Mouse (Mus musculus) kidney, adult 2 months (tissue): ENCODE measurements around the gene Ros1. TPM values are rescaled to one million over a fixed set of nuclear protein-coding genes. Genes with fewer than 3 reads are reported as not detected.

Source experiments
- DNase-seq: peaks from one replicate; pipeline ENCODE4 v3.0.0; 2021
- H3K27ac ChIP-seq: fragments of 200-500 bp; 2 replicates; pipeline ENCODE4 v1.5.1; 2012; ENCODE audit warnings: low read depth, low read length, control low read depth, inconsistent platforms; ENCODE audit not compliant: insufficient read depth
- H3K27me3 ChIP-seq: fragments of 200-500 bp; replicated peaks from 2 replicates; pipeline ENCODE4 v1.6.1; 2012; ENCODE audit warnings: mild to moderate bottlenecking, moderate library complexity, low read length, inconsistent platforms; ENCODE audit not compliant: control insufficient read depth, insufficient read depth
- H3K36me3 ChIP-seq: fragments of 200-500 bp; 2 replicates; pipeline ENCODE4 v1.6.1; 2012; ENCODE audit warnings: mild to moderate bottlenecking, moderate library complexity, low read length, inconsistent platforms; ENCODE audit not compliant: control insufficient read depth, insufficient read depth
- H3K4me1 ChIP-seq: fragments of 200-500 bp; 2 replicates; pipeline ENCODE4 v1.6.1; 2011; ENCODE audit warnings: low read length; ENCODE audit not compliant: control insufficient read depth, insufficient read depth
- H3K4me3 ChIP-seq: fragments of 200-500 bp; 2 replicates; pipeline ENCODE4 v1.5.1; 2011; ENCODE audit warnings: mild to moderate bottlenecking, low read depth, low read length, control low read depth; ENCODE audit not compliant: insufficient read depth
- CTCF ChIP-seq: fragments of 200-500 bp; conservative IDR thresholded peaks from 2 replicates; pipeline ENCODE4 v1.5.1; 2011; ENCODE audit warnings: low read depth, mild to moderate bottlenecking, control low read depth, low read length, moderate library complexity, mixed read lengths; ENCODE audit not compliant: insufficient read depth, insufficient read length
- POLR2A ChIP-seq: fragments of 200-500 bp; IDR thresholded peaks from one replicate; pipeline ENCODE4 v1.6.1; 2011; ENCODE audit warnings: low read depth, low read length, control low read depth
- WGBS: fragments of 180-500 bp; shearing (Covaris S2); methylation state at CpG from one replicate; pipeline ENCODE4 v1.1.7; 2018; 5-methylcytosine and 5-hydroxymethylcytosine counted together
- polyA plus RNA-seq: library from polyadenylated mRNA; depleted of rRNA; stranded (reverse); fragments of >200 nt; gene quantifications from 2 replicates; pipeline ENCODE4 v1.2.3, GENCODE M21; 2012

The Ros1 gene
- polyA plus RNA-seq, 1 experiment: 0.16 TPM

- H3K4me1 ChIP-seq: no peaks in the 10 kb centered on the region
- 3% methylated on average over 11 of the region's 11 CpGs for WGBS
- H3K27me3 ChIP-seq: peaks cover 2% of the 10 kb centered on the region
These were observed 166.3 kb downstream of the Ros1 start for GRCm38 (mm10) chr10:52028561-52029370.

GRCm38 (mm10) chr10:52027161-52028035 lies 167.6 kb downstream of the Ros1 start:
- Histone ChIP-seq H3K27me3 (peaks cover 7% of the 10 kb centered on the region), H3K36me3 (no peaks in the 10 kb centered on the region), H3K4me3 (no peak overlapping the region), H3K4me1 (no peaks in the 10 kb centered on the region), H3K27ac (no peak overlapping the region)
- no peak for DNase-seq
- WGBS: 2% methylated on average over 67 of the region's 68 CpGs
- TF ChIP-seq CTCF (no peak), POLR2A (no peak)

More at GRCm38 (mm10) chr10:52028561-52029370, 166.3 kb downstream of the Ros1 start:
- Histone ChIP-seq H3K36me3 (no peaks in the 10 kb centered on the region), H3K4me3 (no peak overlapping the region), H3K27ac (no peak overlapping the region)
- no peak for TF ChIP-seq POLR2A
- no peak for TF ChIP-seq CTCF
- no peak for DNase-seq

GRCm38 (mm10) chr10:52025821-52026220 lies 169.2 kb downstream of the Ros1 start:
- no peaks in the 10 kb centered on the region for H3K4me1 ChIP-seq
- DNase-seq: no peak
- H3K27ac ChIP-seq: no peak overlapping the region
- 13% methylated on average over 7 of the region's 7 CpGs for WGBS
- H3K36me3 ChIP-seq: no peaks in the 10 kb centered on the region
- TF ChIP-seq CTCF (no peak), POLR2A (no peak)
- peaks cover 7% of the 10 kb centered on the region for H3K27me3 ChIP-seq
- no peak overlapping the region for H3K4me3 ChIP-seq

DNA sequence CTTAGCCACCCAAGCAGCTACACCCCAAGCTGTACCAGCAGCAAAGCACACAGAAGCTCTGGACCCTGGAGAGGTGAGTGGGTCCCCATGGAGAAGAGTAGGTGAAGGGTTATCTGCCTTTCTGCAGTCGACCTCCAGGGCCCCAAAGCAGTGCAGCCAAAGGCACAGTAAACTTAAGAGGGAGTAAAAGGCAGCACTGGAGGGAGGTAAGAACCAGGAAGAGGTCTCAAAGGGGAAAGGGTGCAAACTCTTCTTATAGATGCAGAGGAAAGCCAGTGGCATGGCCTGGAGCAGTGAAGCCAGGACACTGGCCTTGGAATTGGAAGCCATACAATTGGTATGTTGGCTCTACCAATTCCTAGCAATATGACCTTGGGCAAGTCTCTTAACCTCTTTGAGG lies 169.8 kb downstream of the Ros1 start:
- H3K27ac ChIP-seq: no peak overlapping the region
- WGBS: 0% methylated on average over 1 of the region's 1 CpGs
- H3K36me3 ChIP-seq: no peaks in the 10 kb centered on the region
- TF ChIP-seq CTCF (no peak), POLR2A (no peak)
- no peaks in the 10 kb centered on the region for H3K4me1 ChIP-seq
- no peak overlapping the region for H3K4me3 ChIP-seq
- no peak for DNase-seq
- peaks cover 7% of the 10 kb centered on the region for H3K27me3 ChIP-seq

DNA sequence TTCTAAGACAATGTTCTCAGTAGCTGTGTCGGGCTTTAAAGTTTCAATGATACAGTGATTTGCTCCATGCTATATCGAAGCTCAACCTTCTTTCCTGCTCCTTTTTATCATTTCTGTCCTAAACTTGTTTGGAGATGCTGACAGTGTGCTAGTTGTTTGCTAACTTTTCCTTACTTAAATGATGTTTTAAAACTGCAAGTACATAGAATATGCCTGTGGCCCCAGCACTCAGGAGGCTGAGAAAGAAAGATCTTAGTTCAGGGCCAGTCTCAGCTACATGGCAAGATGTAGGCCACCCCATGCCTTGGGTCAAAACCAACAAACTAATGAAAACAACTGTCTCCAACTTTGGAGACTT lies 171.0 kb downstream of the Ros1 start:
- TF ChIP-seq CTCF: no peak
- TF ChIP-seq POLR2A: no peak
- H3K27me3 ChIP-seq: peaks cover 7% of the 10 kb centered on the region

GRCm38 (mm10) chr10:52023213-52024052 lies 171.6 kb downstream of the Ros1 start:
- no peak overlapping the region for H3K27ac ChIP-seq
- peaks cover 7% of the 10 kb centered on the region for H3K27me3 ChIP-seq
- no peaks in the 10 kb centered on the region for H3K4me1 ChIP-seq
- WGBS: 6% methylated on average over 17 of the region's 17 CpGs
- TF ChIP-seq POLR2A (no peak), CTCF (no peak)
- H3K4me3 ChIP-seq: no peak overlapping the region
- DNase-seq: no peak
- H3K36me3 ChIP-seq: no peaks in the 10 kb centered on the region

More for the DNA sequence above, 171.0 kb downstream of the Ros1 start:
- no peak overlapping the region for H3K4me3 ChIP-seq
- H3K27ac ChIP-seq: no peak overlapping the region
- no peaks in the 10 kb centered on the region for H3K36me3 ChIP-seq
- no peaks in the 10 kb centered on the region for H3K4me1 ChIP-seq
- no peak for DNase-seq
- WGBS: 24% methylated on average over 2 of the region's 2 CpGs
